Mouse (Mus musculus) ES-CJ7 (cell line): ENCODE measurements around the gene Gpn2.

Experiments used
- DNase-seq: peaks from one replicate; pipeline ENCODE4 v3.0.0; 2011; ENCODE audit warnings: low read depth, low spot score

Gene Gpn2

GRCm38 (mm10) chr4:133595538-133595937 is 11.4 kb downstream of the Gpn2 start:
- no peak for DNase-seq

GRCm38 (mm10) chr4:133596084-133596483 is 11.9 kb downstream of the Gpn2 start:
- no peak for DNase-seq

DNA sequence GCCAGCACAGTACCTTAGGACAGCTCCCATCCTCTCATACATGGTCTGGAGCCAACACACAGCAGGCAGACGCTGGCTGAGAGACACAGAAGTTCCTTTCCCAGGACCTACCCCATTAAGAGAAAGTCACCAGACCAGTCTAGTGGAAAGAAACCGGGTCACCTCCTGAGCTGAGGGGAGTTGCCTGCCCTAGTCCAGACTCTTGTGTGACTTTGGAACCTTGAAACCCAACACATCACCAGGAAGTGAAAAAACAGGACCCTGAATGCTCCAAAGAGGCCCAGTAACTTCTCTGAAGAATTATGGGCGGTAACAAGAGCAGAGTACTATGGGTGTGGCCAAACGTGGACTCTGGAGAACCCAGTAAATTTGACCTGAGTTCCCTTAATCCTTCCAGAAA is 14.5 kb downstream of the Gpn2 start:
- DNase-seq = peak; percentile 70

GRCm38 (mm10) chr4:133599116-133599515 is 15.0 kb downstream of the Gpn2 start:
- DNase-seq = peak; percentile 60

DNA sequence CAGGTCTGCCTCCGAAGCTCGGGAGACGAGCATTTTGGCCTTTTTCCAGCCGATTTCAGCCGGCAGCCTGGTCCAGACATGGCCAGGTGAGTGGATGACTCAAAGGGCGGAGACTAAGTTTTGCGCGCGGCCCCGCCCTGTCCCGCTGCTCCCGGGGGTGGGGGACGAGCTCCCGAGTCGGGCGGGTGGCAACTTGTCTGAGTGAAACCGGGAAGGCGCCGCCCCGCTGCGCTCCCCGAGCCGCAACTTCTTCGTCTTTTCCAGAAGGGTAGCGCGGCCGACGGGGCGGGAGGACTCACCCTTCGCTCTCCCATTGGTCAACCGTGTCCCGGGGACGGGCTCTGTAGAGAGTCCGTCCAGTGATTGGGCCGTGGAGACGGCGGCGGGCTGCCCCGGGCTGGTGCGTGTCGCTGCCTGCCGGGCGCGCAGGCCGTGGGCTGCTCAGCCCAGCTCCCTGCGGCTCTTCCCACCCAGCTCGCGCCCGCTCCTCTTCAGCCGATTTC is 15.5 kb downstream of the Gpn2 start:
- DNase-seq = peak; percentile 84

GRCm38 (mm10) chr4:133600306-133600705 is 16.1 kb downstream of the Gpn2 start:
- no peak for DNase-seq

DNA sequence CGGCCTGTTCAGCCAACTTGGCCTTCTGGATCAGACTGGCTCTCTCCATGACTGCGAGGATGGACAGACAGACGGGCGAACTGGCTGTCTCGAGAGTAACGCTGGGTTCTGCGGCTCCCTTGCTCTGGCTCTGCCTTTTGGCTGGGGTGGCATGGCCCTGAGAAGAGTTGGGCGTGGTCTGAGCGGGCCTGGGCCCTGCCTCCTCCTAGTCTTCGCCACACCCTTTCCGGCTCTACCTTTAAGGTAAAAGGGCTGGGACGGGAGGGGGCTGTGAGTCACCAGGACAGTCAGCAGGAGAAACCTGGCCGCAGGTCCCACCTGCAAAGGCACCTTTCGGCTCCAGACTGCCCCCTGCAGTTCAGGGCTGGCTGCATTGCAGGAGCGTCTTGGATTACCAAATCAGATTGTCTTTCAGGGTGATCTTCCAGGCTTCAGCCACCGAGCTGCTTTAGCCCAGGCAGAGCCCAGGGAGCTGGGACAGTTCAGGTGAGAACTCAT is 17.6 kb downstream of the Gpn2 start, which contains the start of gene Sfn:
TSS of gene Sfn (minus strand) at position 448 of the 498 bp plus-strand sequence.
- peak; percentile 90 for DNase-seq

DNA sequence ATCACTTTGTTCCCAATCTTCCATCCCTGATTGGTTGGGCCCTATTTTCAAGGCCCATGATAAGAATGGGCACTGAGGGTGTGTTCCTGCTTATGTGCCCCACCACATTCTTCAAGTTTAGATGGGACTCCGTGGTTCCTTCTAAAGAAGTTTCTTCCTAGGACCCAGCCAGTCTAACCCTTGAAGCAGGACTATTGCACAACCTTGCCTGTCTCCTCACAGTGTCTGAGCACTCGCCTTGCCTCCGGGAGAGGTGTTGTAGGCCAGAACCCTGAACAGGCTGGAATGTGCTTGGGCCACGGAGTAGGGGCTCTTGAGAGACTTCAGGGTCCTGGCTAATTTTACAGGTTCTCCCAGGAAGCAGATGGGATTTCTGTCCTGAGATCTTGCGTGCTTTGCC is 18.9 kb downstream of the Gpn2 start:
- DNase-seq = no peak

GRCm38 (mm10) chr4:133604175-133604574 is 20.0 kb downstream of the Gpn2 start:
- DNase-seq = no peak

DNA sequence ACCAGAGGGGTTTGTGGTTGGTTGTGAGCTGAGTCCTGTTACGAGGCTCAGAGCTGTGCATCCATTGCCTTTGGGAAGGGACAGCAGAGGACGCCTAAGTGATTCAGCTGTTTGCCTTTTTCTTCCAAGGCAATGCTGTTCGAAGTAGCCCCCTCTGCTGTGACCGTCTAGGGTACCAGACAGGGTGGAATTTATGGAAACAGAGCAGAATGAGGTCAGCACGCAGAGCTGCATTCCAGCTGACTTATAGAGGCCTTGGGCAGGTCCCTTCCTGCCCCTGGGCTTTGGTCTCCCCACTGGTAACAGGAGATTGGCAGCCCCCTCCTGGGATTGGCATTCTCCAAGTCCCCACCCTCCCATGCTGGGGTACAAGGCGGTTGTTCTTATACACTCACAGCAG is 20.7 kb downstream of the Gpn2 start:
- DNase-seq = no peak

GRCm38 (mm10) chr4:133605330-133605729 is 21.2 kb downstream of the Gpn2 start:
- DNase-seq = no peak

DNA sequence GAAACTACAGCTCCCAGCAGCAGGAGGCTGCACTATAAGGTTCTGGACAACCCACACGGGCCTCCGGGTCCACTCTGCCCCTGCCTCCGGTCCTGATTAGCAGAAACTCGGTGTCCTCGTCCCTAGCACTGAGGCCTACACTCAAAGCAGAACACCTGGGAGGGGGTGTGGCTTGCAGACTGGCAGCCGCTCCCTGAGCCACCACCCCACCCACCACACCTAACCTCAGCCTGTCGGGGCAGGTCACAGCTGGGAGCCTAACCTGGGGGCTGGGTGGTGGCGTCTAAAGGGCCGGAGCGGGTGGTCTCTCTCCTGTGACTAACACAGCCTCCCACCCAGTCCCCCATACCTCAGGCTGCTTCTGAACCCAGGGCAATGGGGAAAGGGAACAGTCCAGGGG is 23.1 kb downstream of the Gpn2 start:
- DNase-seq = no peak

- peak; percentile 80 for DNase-seq
These were observed 25.6 kb downstream of the Gpn2 start for GRCm38 (mm10) chr4:133609719-133610118.

DNA sequence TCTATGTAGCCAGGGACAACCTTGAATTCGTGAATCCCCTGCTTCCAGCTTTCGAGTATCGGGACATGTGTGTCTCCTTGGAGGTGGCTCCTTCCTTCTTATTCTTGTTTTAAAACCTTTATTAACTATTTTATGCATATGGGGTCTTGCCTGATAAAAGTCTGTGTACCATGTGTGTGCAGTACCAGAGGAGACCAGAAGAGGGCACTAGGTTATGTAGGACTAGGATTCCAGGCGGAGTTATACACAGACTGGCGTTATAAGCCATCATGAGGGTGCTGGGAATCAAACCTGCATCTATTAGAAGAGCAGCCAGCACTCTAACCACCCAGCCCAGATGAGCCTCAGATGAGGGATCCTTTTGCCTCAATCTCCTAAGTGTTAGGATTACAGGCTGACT is 27.7 kb downstream of the Gpn2 start:
- DNase-seq = peak; percentile 80

DNA sequence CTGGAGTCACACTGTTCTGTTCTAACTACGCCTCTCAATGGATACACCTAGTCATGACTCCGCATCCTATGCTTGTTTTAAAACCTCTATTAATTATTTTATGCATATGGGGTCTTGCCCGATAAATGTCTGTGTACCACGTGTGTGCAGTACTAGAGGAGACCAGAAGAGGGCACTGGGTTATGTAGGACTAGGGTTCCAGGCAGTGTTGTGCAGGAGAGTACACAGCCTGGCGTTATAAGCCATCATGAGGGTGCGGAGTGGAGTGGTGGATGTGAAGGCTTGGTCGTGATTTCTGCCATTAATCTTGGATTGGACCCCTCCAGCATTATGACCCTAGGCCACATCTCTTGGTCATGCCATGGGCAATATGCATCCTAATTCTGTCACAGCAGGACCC is 28.3 kb downstream of the Gpn2 start:
- no peak for DNase-seq

GRCm38 (mm10) chr4:133613026-133613425 is 28.9 kb downstream of the Gpn2 start:
- no peak for DNase-seq

GRCm38 (mm10) chr4:133613867-133614266 is 29.7 kb downstream of the Gpn2 start:
- DNase-seq = no peak

DNA sequence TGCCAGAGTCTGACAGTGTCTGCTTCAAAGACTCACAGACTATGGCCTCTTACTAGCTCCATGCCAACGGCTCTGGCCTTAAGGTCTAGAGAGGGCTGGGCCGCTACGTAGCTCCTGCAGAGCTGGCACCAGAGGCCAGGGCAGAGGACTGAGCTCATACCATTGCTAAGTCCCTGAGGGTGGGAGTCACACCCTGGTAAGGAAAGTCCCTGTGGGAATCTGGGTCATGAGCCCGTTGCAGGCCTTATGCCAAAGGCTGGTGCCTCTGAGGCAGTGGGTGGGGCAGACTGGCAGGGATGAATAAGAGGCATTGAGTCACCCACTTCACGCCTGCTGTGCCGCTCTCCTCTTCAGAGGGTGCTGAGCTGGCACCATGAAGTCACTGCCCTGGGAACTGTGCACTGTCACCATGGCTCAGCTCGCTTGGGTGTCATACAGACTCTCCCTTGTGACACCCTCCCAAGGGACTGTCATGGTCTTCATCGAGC is 30.2 kb downstream of the Gpn2 start:
- DNase-seq = no peak

DNA sequence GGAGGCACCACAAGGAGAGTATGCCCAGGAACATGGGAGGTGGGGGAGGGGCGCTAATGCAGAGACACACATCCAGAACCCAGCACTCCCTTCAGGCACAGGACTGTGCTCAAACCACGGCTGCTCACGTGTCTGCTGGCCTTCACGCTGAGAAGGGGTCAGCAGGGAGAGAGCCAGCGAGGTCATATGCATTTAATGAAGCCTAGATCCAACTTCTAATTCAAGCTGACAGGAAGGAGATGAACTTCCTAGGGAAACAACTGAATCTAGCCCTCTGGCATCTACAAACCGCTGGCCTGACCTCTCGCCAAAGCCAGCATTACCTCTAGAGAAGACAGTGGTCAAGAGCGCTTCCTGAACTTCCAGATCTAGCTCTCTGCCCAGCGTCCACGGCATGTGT is 31.3 kb downstream of the Gpn2 start:
- DNase-seq = no peak

- DNase-seq = no peak
These were observed 33.8 kb downstream of the Gpn2 start for GRCm38 (mm10) chr4:133617936-133618335.

DNA sequence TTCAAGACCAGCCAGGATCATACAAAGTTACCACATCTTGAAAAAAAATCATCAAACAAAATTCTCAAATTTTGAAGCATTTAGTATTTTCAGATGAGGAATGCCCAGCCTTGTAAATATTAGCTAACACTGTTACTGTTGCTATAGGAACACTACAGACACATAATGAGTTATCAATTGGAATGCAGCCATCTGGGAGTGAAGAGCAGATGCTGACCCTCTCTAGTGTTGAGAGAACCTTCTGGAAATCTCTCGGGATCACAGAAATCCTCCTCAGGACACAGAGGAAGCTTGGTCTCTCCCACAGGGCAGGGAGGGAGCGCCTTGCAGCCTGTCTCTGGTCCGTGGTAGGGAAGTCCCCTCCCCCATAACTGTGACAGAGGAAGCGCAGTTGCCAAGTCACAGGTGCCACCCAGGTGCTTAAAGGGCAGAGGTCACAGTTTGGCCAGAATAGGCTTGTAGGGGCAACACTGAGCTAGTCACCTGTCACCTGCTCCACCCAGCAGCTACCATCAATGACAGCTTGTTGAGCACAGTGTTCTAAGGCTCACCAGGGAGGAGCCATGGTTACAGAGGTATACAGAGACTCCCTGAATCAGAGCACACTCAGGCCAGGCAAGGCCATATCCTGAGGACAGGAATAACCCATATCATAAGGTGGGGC is 35.4 kb downstream of the Gpn2 start:
- no peak for DNase-seq

DNA sequence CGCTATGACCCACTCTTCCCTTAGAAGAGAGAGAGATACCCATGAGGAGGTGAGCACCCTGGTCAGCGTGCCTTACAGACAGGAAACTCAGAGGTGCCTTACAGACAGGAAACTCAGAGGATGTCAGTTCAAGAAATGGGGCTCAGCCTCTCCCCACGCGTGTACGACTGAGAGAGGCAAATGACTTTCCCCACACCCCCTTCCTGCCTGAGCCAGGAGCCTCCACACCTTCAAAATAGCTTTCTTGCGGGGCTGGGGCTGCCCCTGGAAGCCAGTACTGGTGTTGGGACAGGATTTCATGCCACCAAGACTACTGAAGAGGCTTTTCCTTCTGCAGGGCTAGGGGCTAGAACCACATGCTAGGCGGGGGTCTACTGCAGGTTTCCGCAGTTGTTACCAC is 36.5 kb downstream of the Gpn2 start:
- DNase-seq = no peak

DNA sequence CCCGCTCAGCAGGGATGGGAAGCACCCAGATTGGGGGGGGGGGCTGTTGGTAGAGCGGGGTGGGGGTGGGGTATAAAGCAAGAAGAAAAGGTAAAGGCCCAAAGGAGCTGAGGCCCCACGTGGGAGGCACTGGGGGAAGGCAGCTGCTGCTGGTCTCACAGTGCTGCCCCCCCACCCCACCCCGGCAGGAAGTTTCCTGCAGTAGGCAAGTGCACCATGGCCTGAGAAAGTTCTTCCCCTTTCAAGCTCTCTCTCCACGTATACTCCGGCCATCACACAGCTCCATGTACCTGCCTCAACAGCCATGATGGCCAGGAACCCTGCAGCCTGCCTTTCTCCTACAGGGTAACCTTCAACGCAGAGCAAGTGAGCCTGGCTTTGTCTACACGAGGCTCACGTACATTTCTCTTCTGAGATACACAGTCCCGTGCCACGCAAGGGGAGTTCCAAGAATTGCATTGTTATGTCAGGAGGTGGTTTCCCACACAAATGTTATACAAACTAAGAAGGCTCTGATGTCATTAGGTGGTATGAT is 38.1 kb downstream of the Gpn2 start:
- peak; percentile 74 for DNase-seq
